Mouse (Mus musculus) kidney, postnatal 14 days (tissue): ENCODE measurements around the gene Spg20.

Experiments
- DNase-seq: peaks from one replicate; pipeline ENCODE4 v3.0.0; 2022; ENCODE audit warnings: mixed read lengths

The Spg20 gene

DNA sequence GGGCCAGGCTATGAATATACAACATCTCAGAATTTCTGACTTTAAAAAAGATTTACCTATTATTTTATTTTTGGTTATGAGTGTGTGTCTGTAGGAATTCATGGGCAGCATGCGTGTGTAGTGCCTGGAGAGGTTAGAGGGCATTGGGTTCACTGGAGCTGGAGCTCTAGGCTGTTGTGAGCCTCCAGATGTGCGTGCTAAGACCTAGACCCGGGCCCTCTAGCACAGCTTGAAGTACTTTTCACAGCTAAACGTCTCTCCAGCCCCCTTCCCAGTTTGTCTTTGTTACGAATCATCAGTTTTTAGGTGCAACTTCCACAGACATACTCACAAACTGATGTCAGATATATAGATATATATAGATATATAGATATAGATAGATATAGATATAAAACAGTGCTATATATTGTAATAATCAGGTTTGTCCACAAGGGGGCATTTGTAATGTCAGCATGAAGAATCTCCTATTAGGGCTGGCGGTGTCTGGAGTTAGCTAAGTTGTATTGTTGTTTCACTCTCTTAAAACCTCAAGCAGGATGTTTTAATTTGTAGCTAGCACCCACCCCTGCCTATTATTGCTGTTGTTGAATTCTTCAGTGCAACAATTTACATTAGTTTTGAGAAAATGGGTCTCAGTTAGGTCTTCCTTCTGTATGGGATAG lies 40.9 kb downstream of the Spg20 start:
- DNase-seq, result no peak

DNA sequence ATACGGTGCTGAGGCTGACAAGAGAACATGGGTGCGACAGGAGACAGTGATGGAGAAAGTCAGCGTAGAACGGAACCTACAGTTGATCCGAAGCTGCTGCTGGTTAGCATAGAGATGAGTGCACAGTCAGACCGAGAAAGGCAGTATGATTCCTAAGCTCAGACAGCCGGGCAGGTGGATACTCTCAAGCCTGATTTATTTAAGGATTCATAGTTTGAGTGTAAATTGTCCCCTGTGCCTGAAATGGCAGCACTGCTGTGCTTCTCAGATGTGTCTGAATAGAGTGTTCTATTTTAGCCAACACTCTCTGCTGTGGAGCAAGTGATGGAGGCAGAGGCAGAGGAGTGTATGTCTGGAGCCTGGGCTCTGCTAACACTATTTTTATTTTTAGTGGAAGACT lies 42.3 kb downstream of the Spg20 start:
- no peak for DNase-seq

DNA sequence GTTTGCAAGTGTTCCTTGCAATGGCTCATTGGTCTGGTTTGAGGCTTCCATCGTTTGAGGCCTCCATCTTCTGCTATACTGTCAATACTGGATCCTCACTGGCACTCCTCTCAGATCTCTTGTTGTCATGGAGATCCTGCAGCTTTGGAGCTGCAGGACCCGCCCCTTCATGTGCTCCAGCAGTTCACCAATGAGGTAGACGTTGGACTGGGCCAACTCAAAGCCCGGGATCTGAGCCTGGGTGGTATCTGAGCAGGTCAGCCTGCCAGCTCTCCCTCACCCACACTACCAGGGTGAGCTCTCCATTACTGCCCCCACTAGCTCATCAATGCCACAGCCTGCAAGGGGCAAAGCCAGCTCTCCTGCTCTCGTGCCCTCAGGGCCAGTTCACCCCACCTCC lies 45.5 kb downstream of the Spg20 start:
- no peak for DNase-seq

DNA sequence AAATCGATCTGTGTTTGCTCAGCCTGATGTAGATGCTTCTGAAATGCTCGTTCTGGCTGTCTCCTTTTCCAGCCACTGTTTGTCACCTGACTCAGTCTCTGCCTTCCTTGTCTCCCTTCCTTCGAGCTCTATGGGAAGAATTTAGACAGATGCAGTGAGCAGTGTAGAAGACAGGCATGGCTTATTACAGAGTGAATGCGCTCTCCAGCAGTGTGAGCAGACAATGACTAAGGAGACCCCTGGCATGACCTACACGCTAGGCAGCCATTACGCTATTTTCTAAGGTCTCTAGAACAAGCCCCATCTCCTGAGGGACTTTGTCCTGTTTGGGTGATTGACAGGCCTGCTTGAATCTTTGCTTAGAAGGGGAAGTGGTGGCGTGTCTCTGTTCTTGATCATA lies 49.2 kb downstream of the Spg20 start:
- DNase-seq, result no peak

DNA sequence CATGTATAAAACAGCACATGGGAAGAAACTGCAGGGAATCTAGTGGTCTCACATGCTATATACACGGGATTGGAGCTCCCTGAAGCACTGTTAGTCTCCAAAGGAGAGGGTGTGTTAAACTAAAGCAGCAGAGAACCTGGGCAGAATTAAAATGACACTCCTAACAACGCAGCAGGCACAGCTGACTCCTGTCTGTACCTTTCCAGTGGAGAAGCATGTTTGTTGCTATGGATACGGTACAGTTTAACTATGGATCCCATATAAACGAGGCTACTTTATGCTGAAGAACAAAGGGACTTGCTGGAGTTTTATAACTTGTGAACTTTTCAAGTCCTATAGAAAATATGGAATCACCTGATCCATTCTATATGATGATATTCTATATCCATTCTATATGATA lies 51.6 kb downstream of the Spg20 start:
- no peak for DNase-seq

DNA sequence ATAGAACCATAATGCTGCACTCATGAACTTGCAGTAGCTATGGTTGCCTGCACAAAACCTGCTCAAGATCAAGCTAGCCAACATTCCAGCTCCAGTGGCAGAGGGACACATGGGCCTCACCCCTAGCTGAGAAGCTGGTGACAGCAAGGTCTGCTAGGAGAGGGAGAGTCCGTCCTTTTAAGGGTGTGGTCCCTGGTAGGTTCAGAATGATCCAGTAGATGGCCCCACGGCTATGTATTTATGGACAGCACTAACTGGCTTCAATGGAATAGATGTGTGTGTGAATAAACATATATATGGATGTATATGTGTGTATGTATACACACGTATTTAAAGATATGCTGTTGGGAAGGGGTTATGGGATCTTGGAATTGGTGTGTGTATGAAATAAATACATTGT lies 60.6 kb downstream of the Spg20 start:
- DNase-seq, result no peak

DNA sequence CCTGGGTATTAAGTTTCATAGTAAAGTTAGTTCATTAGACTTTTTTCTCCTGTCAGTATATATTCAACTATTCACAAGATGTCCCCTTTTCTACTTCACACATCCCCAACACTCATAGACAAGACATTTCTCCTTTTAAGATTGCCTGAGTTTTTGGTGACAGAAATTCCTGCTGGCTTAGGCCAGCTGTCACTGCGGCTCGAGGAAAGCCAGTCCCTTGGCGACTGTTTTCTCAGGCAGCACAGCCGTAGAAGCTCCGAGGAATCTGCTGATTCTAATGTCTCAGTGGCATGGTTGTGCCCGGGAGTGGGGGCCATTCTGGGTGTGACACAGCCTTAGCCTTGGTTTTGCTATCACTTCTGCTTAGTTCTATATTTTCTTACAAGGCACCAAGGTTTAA lies 65.4 kb downstream of the Spg20 start:
- DNase-seq, result no peak

DNA sequence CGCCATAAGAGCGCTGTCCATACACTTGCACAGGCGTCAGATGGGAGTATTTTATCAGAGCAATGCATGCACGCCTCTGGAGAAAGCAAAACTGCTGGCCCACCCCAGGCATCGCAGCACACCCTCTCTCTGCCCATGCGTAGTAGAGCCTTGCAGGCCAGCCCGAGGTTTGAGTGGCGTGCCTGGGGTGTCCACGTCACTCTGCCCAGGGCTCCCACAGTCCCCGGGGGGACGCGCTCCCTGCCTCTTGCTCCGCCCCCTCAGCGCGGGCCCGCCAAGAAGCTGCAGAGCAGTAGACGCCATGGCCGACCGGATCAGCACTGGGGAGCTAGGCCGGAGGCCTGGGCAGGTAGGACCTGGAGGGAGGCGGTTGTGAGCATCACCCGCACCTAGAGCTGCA lies 69.9 kb downstream of the Spg20 start, which contains the start of gene Sohlh2:
Sohlh2 (plus strand) TSS at position 263 of the 400 bp plus-strand sequence.
- no peak for DNase-seq
